ENCODE assay signal across 25 mouse cellular contexts in the genomic region with DNA sequence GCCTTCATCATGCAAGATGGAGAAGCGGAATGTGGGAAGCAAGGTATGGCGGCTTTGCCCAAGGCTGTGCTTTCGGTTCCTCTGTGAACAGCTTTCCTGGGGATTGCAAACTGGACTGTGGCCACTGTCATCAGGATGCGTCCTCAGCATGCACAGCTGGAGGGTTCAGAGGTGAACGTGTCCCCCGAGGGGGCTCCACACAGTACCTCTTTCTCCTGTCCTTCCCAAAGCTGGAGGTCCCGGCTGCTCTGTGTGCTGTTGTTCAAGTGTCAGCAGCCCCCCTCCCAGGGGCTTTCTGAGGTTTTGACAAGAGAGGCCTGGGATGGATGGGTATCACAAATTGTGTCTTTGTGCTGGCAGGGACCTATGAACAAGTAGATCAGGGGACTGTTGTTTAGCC. TPM values are rescaled to one million over a fixed set of nuclear protein-coding genes. Genes with fewer than 3 reads are reported as not detected.
DNase-seq lines count a peak whose midpoint lies in the region; ATAC-seq and TF ChIP-seq lines count a peak whose summit lies in the region.
"Had no signal": no experiment of that assay in that cellular context is flagged by ENCODE, and none has a peak within 500 bp of the region (broad histone marks: within the 10 kb centered on the region; RNA-seq: fewer than 3 reads in every experiment).

No protein-coding gene starts in this region.

- no peaks in the 10 kb centered on the region for H3K9me3 ChIP-seq in neural tube, embryonic 11.5 days (ENCODE audit: control insufficient read depth, low read length)
- H3K9me3 ChIP-seq: embryonic facial prominence, embryonic 12.5 days; forebrain, embryonic 15.5 days; heart, embryonic 15.5 days had no signal

- H3K4me3 ChIP-seq in cerebellum, adult 2 months (replicated peaks; ENCODE audit: insufficient read depth, low read depth, low read length), result no peak overlapping the region
- H3K4me3 ChIP-seq in neural tube, embryonic 11.5 days (ENCODE audit: low read depth, low read length), result no peak overlapping the region
- H3K4me3 ChIP-seq: embryonic facial prominence, embryonic 12.5 days; forebrain, embryonic 15.5 days; heart, adult 2 months; heart, embryonic 15.5 days had no signal

- H3K4me2 ChIP-seq in neural tube, embryonic 11.5 days (ENCODE audit: low read depth), result no peak overlapping the region
- H3K4me2 ChIP-seq: embryonic facial prominence, embryonic 12.5 days; forebrain, embryonic 15.5 days; heart, embryonic 11.5 days; heart, embryonic 15.5 days had no signal

- peaks cover 38% of the 10 kb centered on the region for H3K4me1 ChIP-seq in cerebellum, adult 2 months (ENCODE audit: control insufficient read depth, insufficient read depth, low read length)
- peaks cover 6% of the 10 kb centered on the region; the same call in 1 of the 2 replicates for H3K4me1 ChIP-seq in neural tube, embryonic 11.5 days (ENCODE audit: control insufficient read depth, insufficient read depth, low read length)
- H3K4me1 ChIP-seq: forebrain, embryonic 15.5 days had no signal

- no peak for TF ChIP-seq CTCF in cerebellum, adult 2 months (IDR thresholded peaks at IDR 0.05; ENCODE audit: borderline replicate concordance, insufficient read depth, low read depth, low read length)

- no peak overlapping the region for H3K9ac ChIP-seq in neural tube, embryonic 11.5 days (ENCODE audit: low read length)
- H3K9ac ChIP-seq: embryonic facial prominence, embryonic 12.5 days; forebrain, embryonic 15.5 days; heart, embryonic 15.5 days had no signal

- peak overlapping the region; percentile 68 for H3K27ac ChIP-seq in cerebellum, adult 2 months (ENCODE audit: insufficient read depth, low read length)
- no peak overlapping the region for H3K27ac ChIP-seq in neural tube, embryonic 11.5 days (ENCODE audit: low read depth, low read length)
- H3K27ac ChIP-seq: embryonic facial prominence, embryonic 12.5 days; forebrain, embryonic 15.5 days; heart, adult 2 months; heart, embryonic 15.5 days had no signal

- H3K27me3 ChIP-seq in cerebellum, adult 2 months (ENCODE audit: control insufficient read depth, insufficient read depth, low read length), result no peaks in the 10 kb centered on the region
- no peaks in the 10 kb centered on the region for H3K27me3 ChIP-seq in neural tube, embryonic 11.5 days (ENCODE audit: control insufficient read depth, insufficient read depth, low read length)
- H3K27me3 ChIP-seq: embryonic facial prominence, embryonic 12.5 days; forebrain, embryonic 15.5 days had no signal

- 66% methylated on average over 7 of the region's 7 CpGs for WGBS in cerebellum, adult 2 months
- WGBS in neural tube, embryonic 11.5 days, result 56% methylated on average over 7 of the region's 7 CpGs

- no peak for ATAC-seq in neural tube, embryonic 11.5 days (ENCODE audit: insufficient read depth, low FRiP score, low TSS enrichment)
- ATAC-seq: CD4-positive, CD25-positive, alpha-beta regulatory T cell, adult 4 months; forebrain, embryonic 15.5 days; hindbrain, embryonic 16.5 days had no signal

- TF ChIP-seq POLR2A in cerebellum, adult 2 months (IDR thresholded peaks at IDR 0.05; ENCODE audit: borderline replicate concordance, insufficient read depth, low read length), result no peak

- DNase-seq in cerebellum, adult 2 months, result no peak
- DNase-seq in cerebellum, postnatal 36 days, result no peak
- peak; percentile 10 for DNase-seq in kidney, postnatal 10 days
- DNase-seq in kidney, adult 9 months, result no peak
- DNase-seq in embryo, embryonic 11 days, result peak; percentile 31
- DNase-seq in neural tube, embryonic 11.5 days (ENCODE audit: low spot score), result peak; percentile 23
- no peak for DNase-seq in urinary bladder, postnatal 36 days (ENCODE audit: low spot score in 2 of 2)
- DNase-seq: adrenal gland, postnatal 10 days; B cell, adult 2 months; cerebellum, adult 11 months; cerebellum, postnatal 10 days; gastrocnemius, postnatal 10 days; heart, adult 2 months; heart, postnatal 14 days had no signal

- H3K36me3 ChIP-seq in neural tube, embryonic 11.5 days (ENCODE audit: control insufficient read depth, insufficient read depth, low read length), result no peaks in the 10 kb centered on the region
- H3K36me3 ChIP-seq: embryonic facial prominence, embryonic 12.5 days; forebrain, embryonic 15.5 days; G1E; heart, embryonic 15.5 days had no signal

RNA-seq across cellular contexts. Expression of gene A330070K13Rik, which starts 2.0 kb away (rescaled TPM):
- polyA plus RNA-seq in cerebellum, adult 2 months (2012; rRNA removed), result 1.4 and 1.8 TPM in 2 replicates
- polyA plus RNA-seq in neural tube, embryonic 11.5 days (2014; fragmentation: Nextera tagmentation; extraction: Ambion mirVana), result not detected in 2 replicates
- polyA plus RNA-seq: brain, embryonic 14.5 days; CD4-positive, CD25-positive, alpha-beta regulatory T cell, adult 4 months; embryonic facial prominence, embryonic 12.5 days; forebrain, embryonic 11.5 days; forebrain, embryonic 15.5 days; G1E; gonadal fat pad, adult 2 months; heart, adult 2 months; heart, embryonic 11.5 days; heart, embryonic 15.5 days; intestine, embryonic 14.5 days had no signal

RNA-seq across cellular contexts. Expression of gene Caln1, which starts 17.2 kb away (rescaled TPM):
- 123 and 141 TPM in 2 replicates for polyA plus RNA-seq in cerebellum, adult 2 months (2012; rRNA removed)
- polyA plus RNA-seq in neural tube, embryonic 11.5 days (2014; fragmentation: Nextera tagmentation; extraction: Ambion mirVana), result 0.41 and 0.74 TPM in 2 replicates
- polyA plus RNA-seq: CD4-positive, CD25-positive, alpha-beta regulatory T cell, adult 4 months; G1E; heart, adult 2 months; intestine, embryonic 14.5 days had no signal

Comparison
In these comparisons a context has a peak if more than half of its experiments do, and no peak if none do; other contexts are left out.
1. DNase-seq: peak in kidney, postnatal 10 days (single experiment), embryo, embryonic 11 days (single experiment) and neural tube, embryonic 11.5 days (single experiment); none in cerebellum, adult 2 months (0 of 2), cerebellum, postnatal 36 days (0 of 2), kidney, adult 9 months (single experiment) and urinary bladder, postnatal 36 days (0 of 2).
2. RNA of gene Caln1, which starts 17.2 kb away (polyA plus RNA-seq): 123 to 141 TPM in cerebellum, adult 2 months; 0.41 to 0.74 TPM in neural tube, embryonic 11.5 days; every median in the first group is over 10 times any median in the second.